Mouse (Mus musculus) cerebellum, postnatal 14 days (tissue): Measurements from ENCODE around the gene Wdr74.

Experiments
- DNase-seq, 2 experiments: peaks; one replicate each; pipeline ENCODE4 v3.0.0; 2021; ENCODE audit warnings: mixed read lengths in 2 of 2

Gene Wdr74

GRCm38 (mm10) chr19:8747368-8747767 is 11.7 kb downstream of the Wdr74 start:
- DNase-seq, result no peak

GRCm38 (mm10) chr19:8755652-8756051 is 20.0 kb downstream of the Wdr74 start:
- DNase-seq, result no peak

- peak; percentile 97 for DNase-seq
Measured at GRCm38 (mm10) chr19:8756635-8757387, 21.2 kb downstream of the Wdr74 start, which contains the start of gene Nxf1. Gene Nxf1 (plus strand): TSS chr19:8757073.

- DNase-seq, result no peak
Measured at GRCm38 (mm10) chr19:8757471-8757998, 21.9 kb downstream of the Wdr74 start.

GRCm38 (mm10) chr19:8758899-8759298 is 23.3 kb downstream of the Wdr74 start:
- DNase-seq, result no peak

- DNase-seq, result no peak
Measured at GRCm38 (mm10) chr19:8760757-8761156, 25.1 kb downstream of the Wdr74 start.

- no peak for DNase-seq
Measured at GRCm38 (mm10) chr19:8763276-8763675, 27.6 kb downstream of the Wdr74 start.

- DNase-seq, result no peak
Measured at GRCm38 (mm10) chr19:8765562-8765961, 29.9 kb downstream of the Wdr74 start.

DNA sequence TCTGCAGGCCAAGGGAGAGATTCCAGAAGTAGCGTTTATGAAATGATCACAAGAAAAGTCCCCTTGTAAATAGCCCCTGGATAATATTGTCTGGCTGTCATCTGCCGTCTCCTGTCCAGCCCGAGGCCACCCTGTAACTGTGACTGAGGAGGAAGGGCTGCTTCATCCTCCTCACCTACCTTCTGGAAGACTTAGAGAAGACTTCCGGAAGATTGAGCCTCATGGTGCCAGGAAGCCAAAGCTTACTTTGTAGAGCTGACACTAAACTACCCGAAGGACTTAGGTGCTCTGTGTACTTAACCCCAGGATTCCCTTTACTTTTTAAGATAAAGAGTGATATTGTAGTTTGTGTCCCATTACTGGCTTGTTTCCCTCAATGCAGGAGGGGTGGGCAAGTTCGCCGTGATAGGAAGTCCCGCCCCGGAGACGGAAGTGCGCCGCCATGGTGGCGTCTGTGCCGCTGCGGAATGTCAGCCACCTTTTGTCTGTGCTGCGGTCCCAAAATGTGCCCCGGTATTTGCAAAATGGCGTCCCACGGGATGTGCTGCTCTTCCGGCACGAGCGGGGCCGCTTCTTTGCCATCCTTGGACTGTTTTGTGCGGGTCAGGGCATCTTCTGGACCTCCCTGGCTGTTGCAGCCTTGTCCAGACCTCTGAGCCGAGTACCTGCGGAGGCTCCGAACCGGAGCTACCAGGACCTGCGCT is 35.1 kb downstream of the Wdr74 start, which contains the start of gene Tmem223:
Gene Tmem223 (plus strand): TSS at position 430 of the 704 bp plus-strand sequence.
- DNase-seq, result peak; percentile 88

DNA sequence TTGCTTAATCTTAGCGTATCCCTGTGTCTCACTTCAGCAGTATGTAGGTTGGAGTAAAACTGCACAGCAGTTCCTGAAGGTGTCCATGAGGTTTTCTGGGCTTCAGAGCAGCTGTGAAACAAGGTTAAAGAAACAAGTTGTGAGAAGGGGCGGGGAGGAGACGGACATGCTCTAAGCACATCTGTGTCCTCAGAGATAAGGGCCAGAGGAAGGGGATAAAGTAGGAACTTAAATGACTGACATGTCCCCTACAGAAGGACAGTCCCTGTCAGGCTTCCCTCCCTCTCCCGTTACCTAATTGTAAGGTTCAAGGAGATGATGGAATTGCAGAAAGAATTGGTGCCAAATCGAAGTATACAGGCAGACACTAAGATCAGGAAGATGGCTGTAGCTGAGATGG is 37.4 kb downstream of the Wdr74 start:
- DNase-seq, result no peak

DNA sequence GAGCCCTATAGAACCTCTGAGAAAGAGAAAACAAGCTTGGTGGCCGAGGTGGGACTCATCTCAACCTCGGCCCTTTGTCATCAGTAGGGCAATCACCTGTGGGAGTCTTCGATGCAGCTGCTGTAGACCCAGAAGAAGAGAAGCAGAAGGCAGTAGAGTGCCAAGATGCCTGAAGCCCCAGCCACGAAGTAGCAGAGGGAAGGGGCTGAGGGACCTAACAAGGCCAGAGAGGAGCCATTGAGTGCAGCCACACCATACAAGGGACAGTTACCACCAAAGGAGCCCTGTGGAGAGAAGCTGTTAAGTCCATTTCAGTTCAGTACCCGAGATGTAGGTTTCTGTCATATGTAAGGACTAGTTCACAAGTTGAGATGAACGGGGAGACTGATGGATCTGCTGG is 37.8 kb downstream of the Wdr74 start:
- DNase-seq, result no peak

DNA sequence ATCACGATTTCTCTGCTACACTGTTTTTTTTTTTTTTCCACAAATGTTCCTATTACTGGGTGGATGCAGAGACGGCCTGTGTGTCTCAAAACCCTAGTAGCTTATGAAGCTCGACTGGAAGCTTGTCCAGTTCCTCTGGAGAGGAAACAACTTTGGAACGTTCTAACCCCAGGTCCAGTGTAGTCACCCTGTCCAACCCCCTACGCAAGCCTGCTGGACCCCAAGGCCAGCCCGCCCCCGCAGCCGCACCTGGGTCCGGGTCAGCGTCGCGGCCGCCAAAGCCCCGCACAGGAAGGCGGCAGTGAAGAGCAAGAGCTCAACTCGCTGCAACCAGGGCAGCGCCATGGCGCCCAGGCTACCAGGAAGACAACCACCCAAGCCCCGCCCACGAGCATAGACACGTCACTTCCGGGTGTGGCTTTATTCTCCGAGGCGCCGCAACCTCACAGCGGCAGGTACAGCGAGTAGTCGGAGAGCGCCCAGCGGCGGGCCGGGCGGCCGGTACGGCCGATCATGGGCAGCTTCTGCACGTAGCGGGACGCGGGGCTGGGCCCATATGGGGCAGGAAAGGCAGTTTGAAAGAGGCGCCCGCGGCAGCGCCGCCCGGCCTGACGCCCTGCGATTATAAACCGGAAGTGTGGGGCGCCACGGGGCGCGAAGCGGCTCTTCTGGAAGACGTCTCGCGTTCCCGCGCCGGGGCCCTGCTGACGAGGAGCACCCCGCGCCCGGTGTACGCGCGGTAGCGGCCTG is 38.6 kb downstream of the Wdr74 start, which contains the start of gene Tmem179b:
Gene Tmem179b (minus strand): TSS at position 382 of the 750 bp plus-strand sequence.
- DNase-seq, result peak; percentile 98 to 99

DNA sequence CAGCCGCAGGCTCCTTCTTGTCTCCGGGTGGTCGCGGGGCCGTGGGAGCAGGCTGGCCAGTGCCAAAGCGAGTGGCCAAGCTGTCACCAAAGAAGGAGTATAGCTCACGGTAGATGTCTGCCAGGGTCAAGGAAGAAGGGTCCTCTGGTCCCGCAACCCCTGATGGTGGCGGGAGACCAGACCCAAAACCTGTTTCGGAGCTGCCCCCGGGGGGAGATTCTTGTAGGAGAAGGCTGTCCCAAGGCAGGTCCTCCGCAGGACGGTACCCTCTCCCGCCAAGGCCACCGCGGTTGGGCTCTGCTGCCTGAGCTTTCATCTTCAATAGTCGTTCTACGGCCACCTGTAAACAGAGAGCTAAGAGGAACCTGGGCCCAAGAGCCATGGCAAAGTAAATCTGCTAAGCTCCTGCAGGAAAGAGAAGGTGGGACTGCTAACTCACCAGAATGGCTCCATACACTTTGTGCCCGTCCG is 39.4 kb downstream of the Wdr74 start:
- no peak for DNase-seq

GRCm38 (mm10) chr19:8786008-8786781 is 50.6 kb downstream of the Wdr74 start, which contains the start of gene Taf6l:
Gene Taf6l (minus strand): TSS chr19:8786417.
- DNase-seq, result peak; percentile 90 to 92

DNA sequence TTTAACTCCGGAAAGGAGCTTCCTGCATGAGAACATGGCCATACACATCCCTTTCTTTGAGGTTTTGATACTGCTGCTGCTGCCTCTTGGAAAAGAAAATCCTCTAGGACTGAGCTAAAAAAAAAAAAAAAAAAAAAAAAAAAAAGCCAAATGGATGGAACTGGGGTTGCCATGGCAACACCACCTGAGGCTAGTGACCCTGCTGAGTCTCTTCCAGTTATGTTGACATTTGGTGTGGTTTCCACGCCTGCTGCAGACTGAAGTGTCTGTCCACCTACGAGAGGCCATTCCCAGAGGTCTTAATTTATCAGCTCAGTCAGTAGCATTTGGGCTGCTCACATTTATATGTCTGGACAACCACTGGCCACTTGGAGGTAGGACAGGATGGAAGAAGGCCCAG is 52.9 kb downstream of the Wdr74 start:
- peak; percentile 61 to 67 for DNase-seq

DNA sequence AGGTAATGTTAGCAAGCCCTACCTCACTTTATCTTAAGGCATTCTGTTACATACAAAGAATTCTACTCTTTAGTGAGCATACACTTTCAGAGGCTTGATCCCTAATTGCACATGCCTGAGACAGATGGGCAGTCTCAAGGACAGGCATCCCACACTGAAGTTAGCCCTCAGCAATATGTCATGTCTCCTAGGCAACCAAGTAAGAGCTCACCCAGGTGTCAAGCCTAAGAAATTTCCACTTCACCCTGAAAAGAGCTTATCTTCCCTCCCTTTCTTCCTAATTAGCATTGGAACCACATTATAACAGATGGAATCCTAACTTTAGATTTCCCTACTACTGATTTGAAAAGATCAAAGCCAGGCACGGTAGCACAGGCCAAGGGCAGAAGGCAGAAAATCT is 53.5 kb downstream of the Wdr74 start:
- DNase-seq, result peak in 1 of 2 experiments; percentile 18

DNA sequence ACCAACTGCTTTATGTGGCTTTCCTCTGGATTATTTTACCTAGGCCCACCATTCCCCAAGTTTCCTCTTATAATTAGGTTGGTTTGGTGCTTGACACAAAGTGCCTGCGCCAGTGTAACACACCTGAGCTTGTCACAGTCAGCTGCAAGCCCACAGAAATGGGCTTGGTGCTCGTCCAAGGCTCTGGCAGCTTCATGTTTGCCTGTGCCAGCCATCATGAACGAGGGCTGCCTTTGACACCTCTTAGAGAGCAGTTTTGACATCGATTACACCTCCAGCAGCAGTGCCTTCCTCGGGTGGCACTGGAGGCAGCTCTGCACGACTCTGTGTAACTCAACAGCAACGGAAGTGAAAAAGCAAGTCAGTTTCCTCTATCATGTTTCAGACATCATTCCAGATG is 54.5 kb downstream of the Wdr74 start:
- DNase-seq, result peak; percentile 59 to 64
